Mouse (Mus musculus) urinary bladder, postnatal 10 days (tissue): Measurements from ENCODE around the gene Cacna2d2.

Experiments
- DNase-seq: peaks from one replicate; pipeline ENCODE4 v3.0.0; 2022; ENCODE audit warnings: low spot score

Cacna2d2 gene

GRCm38 (mm10) chr9:107541005-107541404, 141.6 kb downstream of the Cacna2d2 start:
- DNase-seq = no peak

GRCm38 (mm10) chr9:107541474-107542351, 142.3 kb downstream of the Cacna2d2 start, which contains the start of the genes Cyb561d2 and Nprl2:
Gene Cyb561d2, minus strand, starts transcription at chr9:107542193.
Gene Nprl2, plus strand, starts transcription at chr9:107542226.
- DNase-seq = peak; percentile 77

- no peak for DNase-seq
Measured at GRCm38 (mm10) chr9:107542352-107542686, 142.9 kb downstream of the Cacna2d2 start.

GRCm38 (mm10) chr9:107542721-107543120, 143.3 kb downstream of the Cacna2d2 start:
- no peak for DNase-seq

- DNase-seq = no peak
Measured at GRCm38 (mm10) chr9:107543299-107543698, 143.9 kb downstream of the Cacna2d2 start.

- DNase-seq = no peak
Measured at GRCm38 (mm10) chr9:107544196-107544700, 144.8 kb downstream of the Cacna2d2 start.

- DNase-seq = no peak
Measured at GRCm38 (mm10) chr9:107544729-107545128, 145.3 kb downstream of the Cacna2d2 start.

GRCm38 (mm10) chr9:107545199-107545598, 145.8 kb downstream of the Cacna2d2 start:
- no peak for DNase-seq

- DNase-seq = no peak
Measured at GRCm38 (mm10) chr9:107545602-107546001, 146.2 kb downstream of the Cacna2d2 start.

- DNase-seq = no peak
Measured at GRCm38 (mm10) chr9:107547026-107547425, 147.6 kb downstream of the Cacna2d2 start, which contains the start of gene Zmynd10. Gene Zmynd10, plus strand, starts transcription at chr9:107547298.

GRCm38 (mm10) chr9:107547957-107548356, 148.5 kb downstream of the Cacna2d2 start:
- no peak for DNase-seq

GRCm38 (mm10) chr9:107548820-107549219, 149.4 kb downstream of the Cacna2d2 start:
- DNase-seq = no peak

GRCm38 (mm10) chr9:107549297-107550074, 150.1 kb downstream of the Cacna2d2 start:
- no peak for DNase-seq

- no peak for DNase-seq
Measured at GRCm38 (mm10) chr9:107550491-107551116, 151.2 kb downstream of the Cacna2d2 start.

GRCm38 (mm10) chr9:107551117-107551889, 151.9 kb downstream of the Cacna2d2 start, which contains the start of gene Rassf1:
Gene Rassf1, plus strand, starts transcription at chr9:107551555.
- DNase-seq = no peak

GRCm38 (mm10) chr9:107551890-107552355, 152.5 kb downstream of the Cacna2d2 start:
- no peak for DNase-seq

GRCm38 (mm10) chr9:107552690-107553393, 153.4 kb downstream of the Cacna2d2 start:
- no peak for DNase-seq

- no peak for DNase-seq
Measured at GRCm38 (mm10) chr9:107553541-107554318, 154.3 kb downstream of the Cacna2d2 start.

GRCm38 (mm10) chr9:107554319-107554825, 155.0 kb downstream of the Cacna2d2 start:
- peak; percentile 75 for DNase-seq
